Mouse (Mus musculus): Measurements from ENCODE around the gene Thsd7a.

DNA sequence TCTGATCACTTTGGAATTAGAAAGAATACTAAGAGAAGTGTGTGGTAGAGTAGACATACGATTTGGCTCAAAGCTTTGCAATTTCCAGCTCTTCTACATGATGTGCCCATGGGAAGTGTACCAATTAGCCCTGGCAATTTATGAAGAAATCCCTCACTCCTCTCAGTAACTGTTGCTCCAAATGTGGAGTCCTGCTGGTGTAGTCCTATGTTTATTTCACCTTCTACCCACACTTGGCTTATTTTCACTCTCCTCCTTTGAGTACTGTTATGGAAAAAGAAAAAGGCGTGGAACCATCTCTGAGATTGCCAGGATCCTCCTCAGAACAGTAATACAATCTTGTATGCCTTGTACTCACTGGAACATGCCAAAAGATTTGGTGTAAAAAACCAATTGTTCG is 186.9 kb downstream of the Thsd7a start:
- TF ChIP-seq POLR2A (IDR thresholded peaks at IDR 0.05; ENCODE audit: low read depth, low read length): no peak
- no peak for TF ChIP-seq CTCF (IDR thresholded peaks at IDR 0.05; ENCODE audit: borderline replicate concordance, insufficient read depth, low read length)
